9 mouse cellular contexts compared by ENCODE assay signal in genomic region chr6:124814448-124814847, GRCm38 (mm10). TPM values are rescaled to one million over a fixed set of nuclear protein-coding genes. Genes with fewer than 3 reads are reported as not detected.
DNase-seq lines count a peak whose midpoint lies in the region; ATAC-seq and TF ChIP-seq lines count a peak whose summit lies in the region.
"Had no signal": no experiment of that assay in that cellular context is flagged by ENCODE, and none has a peak within 500 bp of the region (broad histone marks: within the 10 kb centered on the region; RNA-seq: fewer than 3 reads in every experiment).

No protein-coding gene starts in this region.

- H3K4me3 ChIP-seq in heart, embryonic 10.5 days = peak overlapping the region; percentile 90
- peak overlapping the region; percentile 78; the same call in 1 of the 2 replicates for H3K4me3 ChIP-seq in G1E (ENCODE audit: low read depth, low read length)
- H3K4me3 ChIP-seq in forebrain, embryonic 16.5 days (replicated peaks; ENCODE audit: low read length) = peak overlapping the region; percentile 66; the same call in 1 of the 2 replicates
- peak overlapping the region; percentile 68 for H3K4me3 ChIP-seq in liver, embryonic 15.5 days (replicated peaks)

- peak overlapping the region; percentile 99 for H3K27ac ChIP-seq in heart, embryonic 10.5 days
- no peak overlapping the region for H3K27ac ChIP-seq in forebrain, embryonic 16.5 days (ENCODE audit: low read length)
- peak overlapping the region; percentile 86 for H3K27ac ChIP-seq in liver, embryonic 15.5 days (replicated peaks)

- no peak for TF ChIP-seq CTCF in G1E (IDR thresholded peaks at IDR 0.05; ENCODE audit: low read depth, low read length)

- H3K9me3 ChIP-seq in heart, embryonic 10.5 days = no peaks in the 10 kb centered on the region
- no peaks in the 10 kb centered on the region for H3K9me3 ChIP-seq in G1E (replicated peaks)
- no peaks in the 10 kb centered on the region for H3K9me3 ChIP-seq in forebrain, embryonic 16.5 days (ENCODE audit: control insufficient read depth, low read length)
- no peaks in the 10 kb centered on the region for H3K9me3 ChIP-seq in liver, embryonic 15.5 days (replicated peaks)

- no peak overlapping the region for H3K9ac ChIP-seq in forebrain, embryonic 16.5 days (replicated peaks; ENCODE audit: low read depth, low read length)
- H3K9ac ChIP-seq in liver, embryonic 15.5 days = peak overlapping the region; percentile 66; the same call in 1 of the 2 replicates

- 35% methylated on average over 8 of the region's 8 CpGs for WGBS in heart, embryonic 10.5 days
- WGBS in forebrain, embryonic 16.5 days = 39% methylated on average over 8 of the region's 8 CpGs
- 34% methylated on average over 8 of the region's 8 CpGs for WGBS in liver, embryonic 15.5 days (ENCODE audit: insufficient replicate concordance)

- ATAC-seq in G1E (ENCODE audit: extremely low read depth, insufficient number of reproducible peaks, low FRiP score, poor library complexity, severe bottlenecking) = no peak
- ATAC-seq in forebrain, embryonic 16.5 days = peak; percentile 33
- no peak for ATAC-seq in liver, embryonic 15.5 days (ENCODE audit: insufficient read depth)

- no peak for DNase-seq in heart, embryonic 10.5 days (ENCODE audit: low spot score)
- DNase-seq in heart, postnatal 14 days = no peak
- DNase-seq in G1E (ENCODE audit: low spot score) = no peak
- DNase-seq in right cerebral cortex, postnatal 25 days = no peak
- DNase-seq in Muller cell, postnatal 12 days (ENCODE audit: inconsistent ontology term) = no peak
- no peak for DNase-seq in adrenal gland, adult 8-10 months

- H3K36me3 ChIP-seq in heart, embryonic 10.5 days = peaks cover 73% of the 10 kb centered on the region
- peaks cover 90% of the 10 kb centered on the region for H3K36me3 ChIP-seq in G1E (replicated peaks)
- H3K36me3 ChIP-seq in forebrain, embryonic 16.5 days (ENCODE audit: control insufficient read depth, insufficient read depth) = peaks cover 27% of the 10 kb centered on the region
- peaks cover 72% of the 10 kb centered on the region for H3K36me3 ChIP-seq in liver, embryonic 15.5 days (replicated peaks)

- peaks cover 34% of the 10 kb centered on the region for H3K4me1 ChIP-seq in heart, embryonic 10.5 days
- peaks cover 47% of the 10 kb centered on the region for H3K4me1 ChIP-seq in G1E (ENCODE audit: insufficient read depth, low read depth, low read length)
- peaks cover 19% of the 10 kb centered on the region for H3K4me1 ChIP-seq in forebrain, embryonic 16.5 days (replicated peaks; ENCODE audit: control insufficient read depth, insufficient read depth, low read length)
- H3K4me1 ChIP-seq in liver, embryonic 15.5 days (replicated peaks) = peaks cover 56% of the 10 kb centered on the region

- intact Hi-C loops in heart, postnatal 14 days (cut with DNase I) = no loop called here

- H3K27me3 ChIP-seq in heart, embryonic 10.5 days (ENCODE audit: insufficient read depth, poor library complexity, severe bottlenecking) = no peaks in the 10 kb centered on the region
- no peaks in the 10 kb centered on the region for H3K27me3 ChIP-seq in G1E (ENCODE audit: insufficient read depth, low read length)
- H3K27me3 ChIP-seq in forebrain, embryonic 16.5 days (replicated peaks; ENCODE audit: control insufficient read depth, insufficient read depth, low read length) = no peaks in the 10 kb centered on the region
- H3K27me3 ChIP-seq in liver, embryonic 15.5 days = no peaks in the 10 kb centered on the region

- peak overlapping the region; percentile 73 for H3K4me2 ChIP-seq in forebrain, embryonic 16.5 days (ENCODE audit: low read length)
- peak overlapping the region; percentile 88 for H3K4me2 ChIP-seq in liver, embryonic 15.5 days

RNA-seq across cellular contexts. Expression of gene Tpi1, which starts 0.4 kb away (rescaled TPM):
- 1,456 and 1,625 TPM in 2 replicates for polyA plus RNA-seq in heart, embryonic 10.5 days (2016; fragmentation: Nextera tagmentation; extraction: Ambion mirVana)
- 100 to 1,000 TPM; 772 to 817 TPM for total RNA-seq in heart, postnatal 14 days (2021)
- total RNA-seq in G1E (2014; fragmentation: Nextera tagmentation) = 601 and 619 TPM in 2 replicates
- 903 and 1,035 TPM in 2 replicates for total RNA-seq in G1E (2017)
- 520 and 701 TPM in 2 replicates for polyA plus RNA-seq in G1E (2012)
- polyA plus RNA-seq in forebrain, embryonic 16.5 days (2015; fragmentation: Nextera tagmentation; extraction: Ambion mirVana) = 359 and 360 TPM in 2 replicates
- polyA plus RNA-seq in liver, embryonic 15.5 days (2015; fragmentation: Nextera tagmentation; extraction: Ambion mirVana) = 405 and 414 TPM in 2 replicates
- total RNA-seq in adrenal gland, adult 8-10 months (2022) = 100 to 1,000 TPM; 448 to 531 (median 475) TPM

RNA-seq across cellular contexts. Expression of gene Spsb2, which starts 6.0 kb away (rescaled TPM):
- polyA plus RNA-seq in heart, embryonic 10.5 days (2016; fragmentation: Nextera tagmentation; extraction: Ambion mirVana) = 8.5 and 9.3 TPM in 2 replicates
- total RNA-seq in heart, postnatal 14 days (2021) = 1 to 10 TPM; 3.2 to 3.5 TPM
- total RNA-seq in G1E (2014; fragmentation: Nextera tagmentation) = 1.9 TPM in 2 replicates
- 6.9 and 9.4 TPM in 2 replicates for total RNA-seq in G1E (2017)
- polyA plus RNA-seq in G1E (2012) = 10.1 and 10.9 TPM in 2 replicates
- polyA plus RNA-seq in forebrain, embryonic 16.5 days (2015; fragmentation: Nextera tagmentation; extraction: Ambion mirVana) = 4.7 and 5.9 TPM in 2 replicates
- polyA plus RNA-seq in liver, embryonic 15.5 days (2015; fragmentation: Nextera tagmentation; extraction: Ambion mirVana) = 9.2 and 9.5 TPM in 2 replicates
- total RNA-seq in adrenal gland, adult 8-10 months (2022) = 10 to 100 TPM; 27.0 to 37.4 (median 33.6) TPM

RNA-seq across cellular contexts. Expression of gene Usp5, which starts 14.8 kb away (rescaled TPM):
- 145 and 151 TPM in 2 replicates for polyA plus RNA-seq in heart, embryonic 10.5 days (2016; fragmentation: Nextera tagmentation; extraction: Ambion mirVana)
- total RNA-seq in heart, postnatal 14 days (2021) = 10 to 100 TPM; 78.2 TPM
- total RNA-seq in G1E (2014; fragmentation: Nextera tagmentation) (34.6 and 45.9 TPM in 2 replicates), G1E (2017) (67.0 and 76.8 TPM in 2 replicates)
- polyA plus RNA-seq in G1E (2012) = 53.0 and 68.2 TPM in 2 replicates
- 203 and 216 TPM in 2 replicates for polyA plus RNA-seq in forebrain, embryonic 16.5 days (2015; fragmentation: Nextera tagmentation; extraction: Ambion mirVana)
- polyA plus RNA-seq in liver, embryonic 15.5 days (2015; fragmentation: Nextera tagmentation; extraction: Ambion mirVana) = 54.9 and 55.4 TPM in 2 replicates
- 100 to 1,000 TPM; 134 to 158 (median 154) TPM for total RNA-seq in adrenal gland, adult 8-10 months (2022)

RNA-seq across cellular contexts. Expression of gene Cdca3, which starts 14.9 kb away (rescaled TPM):
- 150 and 179 TPM in 2 replicates for polyA plus RNA-seq in heart, embryonic 10.5 days (2016; fragmentation: Nextera tagmentation; extraction: Ambion mirVana)
- total RNA-seq in heart, postnatal 14 days (2021) = 1 to 10 TPM; 3.5 to 9.6 TPM
- total RNA-seq in G1E (2014; fragmentation: Nextera tagmentation) (109 and 112 TPM in 2 replicates), G1E (2017) (137 and 150 TPM in 2 replicates)
- polyA plus RNA-seq in G1E (2012) = 50.9 and 67.2 TPM in 2 replicates
- 69.7 and 76.7 TPM in 2 replicates for polyA plus RNA-seq in forebrain, embryonic 16.5 days (2015; fragmentation: Nextera tagmentation; extraction: Ambion mirVana)
- polyA plus RNA-seq in liver, embryonic 15.5 days (2015; fragmentation: Nextera tagmentation; extraction: Ambion mirVana) = 192 and 194 TPM in 2 replicates
- total RNA-seq in adrenal gland, adult 8-10 months (2022) = 1 to 10 TPM; 1.9 to 4.4 (median 2.7) TPM

RNA-seq across cellular contexts. Expression of gene Gnb3, which starts 25.6 kb away (rescaled TPM):
- polyA plus RNA-seq in heart, embryonic 10.5 days (2016; fragmentation: Nextera tagmentation; extraction: Ambion mirVana) = 2.4 and 5.2 TPM in 2 replicates
- total RNA-seq in heart, postnatal 14 days (2021) = 1 to 10 TPM; 2.8 to 3.3 TPM
- total RNA-seq in G1E (2014; fragmentation: Nextera tagmentation) (1.1 TPM in 1 of 2 replicates, not detected in the other), G1E (2017) (not detected in 2 replicates)
- not detected in 2 replicates for polyA plus RNA-seq in G1E (2012)
- 0.42 and 0.75 TPM in 2 replicates for polyA plus RNA-seq in forebrain, embryonic 16.5 days (2015; fragmentation: Nextera tagmentation; extraction: Ambion mirVana)
- polyA plus RNA-seq in liver, embryonic 15.5 days (2015; fragmentation: Nextera tagmentation; extraction: Ambion mirVana) = 0.29 and 0.68 TPM in 2 replicates
- 10 to 100 TPM in 3 of 4 experiments, 1 to 10 TPM in 1; 8.9 to 18.5 (median 14.5) TPM for total RNA-seq in adrenal gland, adult 8-10 months (2022)
- total RNA-seq: hematopoietic stem cell, adult 5-6 weeks had no signal
